11 mouse cellular contexts compared by ENCODE assay signal in the genomic region with DNA sequence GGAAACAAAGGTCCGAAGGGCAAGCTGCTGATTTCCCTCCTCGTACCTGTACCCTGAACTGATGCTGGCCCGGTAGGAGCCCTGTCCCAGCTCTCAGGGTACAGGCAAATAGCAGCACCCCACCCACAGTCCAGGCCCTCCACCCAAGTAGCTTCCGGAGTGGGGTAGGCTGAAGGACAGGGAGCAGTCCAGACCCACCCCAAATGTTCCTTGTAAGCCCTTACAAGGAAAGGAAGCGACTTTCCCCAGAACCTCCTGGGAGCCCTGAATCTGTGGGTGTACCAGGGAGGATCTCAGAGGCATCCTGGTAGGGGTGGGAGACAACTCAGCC. TPM values are rescaled to one million over a fixed set of nuclear protein-coding genes. Genes with fewer than 3 reads are reported as not detected.
A peak's percentile ranks its signal among the peaks of the same experiment; 100 is the strongest.
DNase-seq lines count a peak whose midpoint lies in the region; ATAC-seq and TF ChIP-seq lines count a peak whose summit lies in the region.
"Had no signal": no experiment of that assay in that cellular context is flagged by ENCODE, and none has a peak within 500 bp of the region (broad histone marks: within the 10 kb centered on the region; RNA-seq: fewer than 3 reads in every experiment).

No protein-coding gene starts in this region.

- H3K9ac ChIP-seq in heart, embryonic 16.5 days (ENCODE audit: low read length) = peak overlapping the region; percentile 53; the same call in 1 of the 2 replicates
- no peak overlapping the region for H3K9ac ChIP-seq in heart, adult 2 months (ENCODE audit: low read depth, low read length)
- peak overlapping the region; percentile 74 for H3K9ac ChIP-seq in liver, embryonic 11.5 days (ENCODE audit: low read depth, low read length)

- H3K79me2 ChIP-seq in heart, adult 2 months (replicated peaks; ENCODE audit: control insufficient read depth, insufficient read depth, low read length) = no peaks in the 10 kb centered on the region

- WGBS in heart, embryonic 16.5 days = 85% methylated on average over 5 of the region's 5 CpGs
- WGBS in heart, adult 2 months = 81% methylated on average over 5 of the region's 5 CpGs
- 41% methylated on average over 5 of the region's 5 CpGs for WGBS in liver, embryonic 11.5 days

- H3K4me1 ChIP-seq in heart, embryonic 16.5 days (ENCODE audit: control insufficient read depth, insufficient read depth, low read length) = peaks cover 14% of the 10 kb centered on the region
- no peaks in the 10 kb centered on the region for H3K4me1 ChIP-seq in heart, adult 2 months (ENCODE audit: control insufficient read depth, insufficient read depth, low read length)
- peaks cover 29% of the 10 kb centered on the region for H3K4me1 ChIP-seq in liver, embryonic 11.5 days (replicated peaks; ENCODE audit: control insufficient read depth, insufficient read depth, low read length)

- TF ChIP-seq EP300 in heart, adult 2 months (IDR thresholded peaks at IDR 0.05; ENCODE audit: insufficient read depth, low read depth, low read length) = no peak

- no peaks in the 10 kb centered on the region for H3K27me3 ChIP-seq in heart, embryonic 16.5 days (ENCODE audit: control insufficient read depth, insufficient read depth, low read length)
- no peaks in the 10 kb centered on the region for H3K27me3 ChIP-seq in heart, adult 2 months (ENCODE audit: control insufficient read depth, insufficient read depth, low read length)
- no peaks in the 10 kb centered on the region for H3K27me3 ChIP-seq in liver, embryonic 11.5 days (replicated peaks; ENCODE audit: control insufficient read depth, insufficient read depth, low read length)

- intact Hi-C loops in heart, adult 2 months (cut with DNase I) = no loop called here

- TF ChIP-seq POLR2A in heart, adult 2 months (IDR thresholded peaks at IDR 0.05; ENCODE audit: insufficient read depth, low read depth, low read length) = no peak

- H3K4me3 ChIP-seq in heart, embryonic 16.5 days (ENCODE audit: low read length) = peak overlapping the region; percentile 42
- no peak overlapping the region for H3K4me3 ChIP-seq in heart, adult 2 months
- H3K4me3 ChIP-seq in liver, embryonic 11.5 days (ENCODE audit: low read depth, low read length) = peak overlapping the region; percentile 57

- no peak for ATAC-seq in heart, embryonic 16.5 days (replicated peaks; ENCODE audit: extremely low read depth, insufficient read depth, low FRiP score)
- ATAC-seq in liver, embryonic 11.5 days (replicated peaks; ENCODE audit: low FRiP score) = peak; percentile 52
- no peak for ATAC-seq in cerebellum, adult (ENCODE audit: insufficient number of reproducible peaks, low FRiP score, low TSS enrichment)

- no peak for TF ChIP-seq CTCF in heart, adult 2 months (IDR thresholded peaks at IDR 0.05)

- H3K4me2 ChIP-seq in heart, embryonic 16.5 days (ENCODE audit: low read depth, low read length) = 0 out of 2 replicates have a peak overlapping the region, but pooled peaks have one; percentile 32
- H3K4me2 ChIP-seq in liver, embryonic 11.5 days = peak overlapping the region; percentile 73

- no peaks in the 10 kb centered on the region for H3K9me3 ChIP-seq in heart, embryonic 16.5 days (replicated peaks; ENCODE audit: control insufficient read depth, low read length)
- H3K9me3 ChIP-seq in liver, embryonic 11.5 days (ENCODE audit: control insufficient read depth, low read length) = no peaks in the 10 kb centered on the region

- no peaks in the 10 kb centered on the region for H3K36me3 ChIP-seq in heart, embryonic 16.5 days (ENCODE audit: control insufficient read depth, insufficient read depth)
- H3K36me3 ChIP-seq in heart, adult 2 months (ENCODE audit: control insufficient read depth, insufficient read depth, low read length) = no peaks in the 10 kb centered on the region
- no peaks in the 10 kb centered on the region for H3K36me3 ChIP-seq in liver, embryonic 11.5 days (ENCODE audit: control insufficient read depth, insufficient read depth, low read length)

- DNase-seq in heart, adult 2 months = no peak
- peak; percentile 52 for DNase-seq in thymus, postnatal 14 days
- DNase-seq in thymus, adult 18-20 months = no peak
- no peak for DNase-seq in liver, embryonic 11.5 days (ENCODE audit: low spot score)
- DNase-seq in adrenal gland, adult 2 months = no peak
- no peak for DNase-seq in right cerebral cortex, postnatal 14 days
- DNase-seq: kidney, adult 2 months; layer of hippocampus, adult 9-11 months had no signal

- H3K27ac ChIP-seq in heart, embryonic 16.5 days (ENCODE audit: low read length) = peak overlapping the region; percentile 66
- H3K27ac ChIP-seq in heart, adult 2 months = no peak overlapping the region
- H3K27ac ChIP-seq in liver, embryonic 11.5 days (ENCODE audit: low read depth, low read length) = peak overlapping the region; percentile 98

RNA-seq across cellular contexts. Expression of gene Rac2, which starts 0.3 kb away (rescaled TPM):
- polyA plus RNA-seq in heart, embryonic 16.5 days (2015; fragmentation: Nextera tagmentation; extraction: Ambion mirVana) = 38.2 and 88.5 TPM in 2 replicates
- 1 to 10 TPM; 4.5 to 8.7 TPM for total RNA-seq in heart, adult 2 months (2021)
- 7.7 and 44.7 TPM in 2 replicates for polyA plus RNA-seq in heart, adult 2 months (2012; rRNA removed)
- polyA plus RNA-seq in liver, embryonic 11.5 days (2014; fragmentation: Nextera tagmentation; extraction: Ambion mirVana) = 124 and 126 TPM in 2 replicates
- total RNA-seq in adrenal gland, adult 2 months (2021) = 1 to 10 TPM; 8.1 to 9.6 TPM
- 33.4 and 40.2 TPM in 2 replicates for polyA plus RNA-seq in adrenal gland, adult 2 months (2012; rRNA removed)

RNA-seq across cellular contexts. Expression of gene Cyth4, which starts 24.6 kb away (rescaled TPM):
- polyA plus RNA-seq in heart, embryonic 16.5 days (2015; fragmentation: Nextera tagmentation; extraction: Ambion mirVana) = 7.0 and 9.6 TPM in 2 replicates
- total RNA-seq in heart, adult 2 months (2021) = 1 to 10 TPM; 6.1 to 6.7 TPM
- 9.3 and 12.8 TPM in 2 replicates for polyA plus RNA-seq in heart, adult 2 months (2012; rRNA removed)
- polyA plus RNA-seq in liver, embryonic 11.5 days (2014; fragmentation: Nextera tagmentation; extraction: Ambion mirVana) = 7.8 and 9.5 TPM in 2 replicates
- 10 to 100 TPM in 1 of 2 experiments, 1 to 10 TPM in 1; 7.2 to 12.7 TPM for total RNA-seq in adrenal gland, adult 2 months (2021)
- polyA plus RNA-seq in adrenal gland, adult 2 months (2012; rRNA removed) = 13.8 and 16.2 TPM in 2 replicates

RNA-seq across cellular contexts. Expression of gene Sstr3, which starts 27.8 kb away (rescaled TPM):
- 0.09 TPM in 1 of 2 replicates, not detected in the other for polyA plus RNA-seq in heart, embryonic 16.5 days (2015; fragmentation: Nextera tagmentation; extraction: Ambion mirVana)
- not detected for total RNA-seq in heart, adult 2 months (2021)
- not detected in 2 replicates for polyA plus RNA-seq in heart, adult 2 months (2012; rRNA removed)
- polyA plus RNA-seq in liver, embryonic 11.5 days (2014; fragmentation: Nextera tagmentation; extraction: Ambion mirVana) = not detected in 2 replicates
- total RNA-seq in adrenal gland, adult 2 months (2021) = 1 to 10 TPM in 1 of 2 experiments, under 1 TPM in 1; 0.43 to 1.6 TPM
- polyA plus RNA-seq in adrenal gland, adult 2 months (2012; rRNA removed) = 0.16 and 0.93 TPM in 2 replicates
- polyA plus RNA-seq: limb, embryonic 11.5 days had no signal

RNA-seq across cellular contexts. Expression of gene C1qtnf6, which starts 41.0 kb away (rescaled TPM):
- polyA plus RNA-seq in heart, embryonic 16.5 days (2015; fragmentation: Nextera tagmentation; extraction: Ambion mirVana) = 33.1 and 33.5 TPM in 2 replicates
- 10 to 100 TPM; 14.1 to 17.0 TPM for total RNA-seq in heart, adult 2 months (2021)
- 20.8 and 40.5 TPM in 2 replicates for polyA plus RNA-seq in heart, adult 2 months (2012; rRNA removed)
- polyA plus RNA-seq in liver, embryonic 11.5 days (2014; fragmentation: Nextera tagmentation; extraction: Ambion mirVana) = 11.4 and 14.0 TPM in 2 replicates
- 10 to 100 TPM; 16.9 to 30.1 TPM for total RNA-seq in adrenal gland, adult 2 months (2021)
- polyA plus RNA-seq in adrenal gland, adult 2 months (2012; rRNA removed) = 63.2 and 92.2 TPM in 2 replicates
